Mouse (Mus musculus) lung, embryonic 16.5 days (tissue): ENCODE data around the gene Asdurf. TPM values are rescaled to one million over a fixed set of nuclear protein-coding genes. Genes with fewer than 3 reads are reported as not detected.
A peak's percentile ranks its signal among the peaks of the same experiment; 100 is the strongest.
"Not testable (repeated sequence)": the region's sequence is repeated elsewhere in the genome, so short reads cannot be mapped to it uniquely, and the experiment has no call there.

Source experiments
- ATAC-seq: fragments of 200-750 bp; cut with Nextera tagmentation; 2 replicates; pipeline ENCODE4 v1.8.0; 2017; ENCODE audit warnings: low read depth, mild to moderate bottlenecking, moderate library complexity
- H3K27ac ChIP-seq: fragments of 300-500 bp; sonication (generic); 2 replicates; pipeline ENCODE4 v1.5.1; 2014; ENCODE audit warnings: mild to moderate bottlenecking, control low read depth, low read length
- H3K27me3 ChIP-seq: fragments of 300-500 bp; sonication (generic); 2 replicates; pipeline ENCODE4 v1.6.1; 2014; ENCODE audit warnings: low read depth, low read length, mixed read lengths; ENCODE audit not compliant: control insufficient read depth, insufficient read depth
- H3K36me3 ChIP-seq: fragments of 300-500 bp; sonication (generic); 2 replicates; pipeline ENCODE4 v1.6.1; 2014; ENCODE audit warnings: low read length; ENCODE audit not compliant: control insufficient read depth, insufficient read depth
- H3K4me1 ChIP-seq: fragments of 300-500 bp; sonication (generic); replicated peaks from 2 replicates; pipeline ENCODE4 v1.6.1; 2014; ENCODE audit warnings: low read length, mixed read lengths; ENCODE audit not compliant: control insufficient read depth, insufficient read depth
- H3K4me2 ChIP-seq: fragments of 300-500 bp; sonication (generic); 2 replicates; pipeline ENCODE4 v1.6.1; 2014; ENCODE audit warnings: low read depth, low read length, control low read depth
- H3K4me3 ChIP-seq: fragments of 300-500 bp; sonication (generic); 2 replicates; pipeline ENCODE4 v1.5.1; 2014; ENCODE audit warnings: mild to moderate bottlenecking, low read length, control low read depth
- H3K9ac ChIP-seq: fragments of 300-500 bp; sonication (generic); 2 replicates; pipeline ENCODE4 v1.6.1; 2014; ENCODE audit warnings: low read length, control low read depth
- H3K9me3 ChIP-seq: fragments of 300-500 bp; sonication (generic); 2 replicates; pipeline ENCODE4 v1.6.1; 2016; ENCODE audit warnings: low read length; ENCODE audit not compliant: control insufficient read depth
- WGBS: fragments of 180-500 bp; shearing (Covaris S2); extraction: QIAGEN DNeasy Blood & Tissue Kit; methylation state at CpG from one replicate; pipeline ENCODE4 v1.1.7; 2014; 5-methylcytosine and 5-hydroxymethylcytosine counted together
- polyA plus RNA-seq: library from polyadenylated mRNA; unstranded; fragments of >200 nt; fragmentation: Nextera tagmentation; extraction: Ambion mirVana; gene quantifications from 2 replicates; pipeline ENCODE4 v1.2.1, GENCODE M21; 2015

Gene Asdurf
- polyA plus RNA-seq: 3.1 TPM in 1 of 2 replicates, not detected in the other

DNA sequence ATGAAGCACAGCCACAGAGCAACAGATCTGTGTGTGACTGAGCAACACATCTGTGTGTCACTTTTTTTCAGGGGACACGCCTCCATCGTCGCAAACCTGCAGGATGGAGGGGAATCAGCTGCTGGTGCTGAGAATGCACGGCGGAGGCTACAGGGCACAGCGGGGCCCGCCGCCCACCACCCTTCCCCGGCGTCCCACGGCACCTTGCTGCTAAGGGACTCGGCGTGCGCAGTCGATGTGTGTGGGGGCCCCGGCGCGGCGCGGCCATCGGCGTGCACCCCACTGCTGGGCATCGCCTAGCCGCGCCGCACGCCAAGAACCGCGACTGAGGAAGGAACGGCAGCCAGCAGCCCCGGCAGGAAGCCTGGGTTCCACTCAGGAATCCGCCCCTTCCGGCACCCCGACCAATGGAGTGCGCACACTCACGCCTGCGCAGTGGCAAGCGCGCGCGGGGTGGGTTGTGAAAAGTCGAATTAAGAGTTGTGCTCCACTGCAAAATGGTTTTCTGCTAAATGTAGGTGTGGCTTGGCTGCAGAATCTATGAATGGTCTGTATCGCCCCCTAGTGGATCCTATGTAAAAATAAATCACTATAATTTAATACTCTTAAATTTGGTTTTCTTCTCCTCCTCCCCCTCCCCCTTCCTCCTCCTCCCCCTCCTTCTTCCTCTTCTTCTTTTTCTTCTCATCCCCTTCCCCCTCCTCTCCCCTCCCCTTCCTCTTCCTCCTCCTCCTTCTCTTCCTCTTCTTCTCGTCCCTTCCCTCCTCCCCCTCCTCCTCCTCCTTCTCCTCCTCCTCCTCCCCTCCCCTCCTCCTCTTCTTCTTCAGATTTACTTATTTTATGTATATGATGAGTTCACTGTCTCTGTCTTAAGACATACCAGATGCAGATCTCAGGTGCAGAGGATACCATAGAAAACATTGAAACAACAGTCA, at the start of gene Asdurf, which contains the start of the genes Gm28551 and Asnsd1:
Gene Asdurf (minus strand): TSS at position 293 of the 935 bp plus-strand sequence.
Gene Gm28551 (minus strand): TSS at position 341 of the 935 bp plus-strand sequence.
Gene Asnsd1 (minus strand): TSS at position 426 of the 935 bp plus-strand sequence.
- peak within 1 kb of the TSS; percentile 92 for H3K4me3 ChIP-seq
- H3K36me3 ChIP-seq: peaks cover 10% of the 10 kb centered on the region
- H3K9me3 ChIP-seq: no peaks in the 10 kb centered on the region
- H3K4me2 ChIP-seq: peak within 1 kb of the TSS; percentile 60
- no peaks in the 10 kb centered on the region for H3K27me3 ChIP-seq
- H3K9ac ChIP-seq: peak within 1 kb of the TSS; percentile 97
- H3K27ac ChIP-seq: peak within 1 kb of the TSS; percentile 83
- under 1% methylated on average over 43 of the region's 44 CpGs for WGBS
- H3K4me1 ChIP-seq: peaks cover 6% of the 10 kb centered on the region
- ATAC-seq: peak; percentile 100

DNA sequence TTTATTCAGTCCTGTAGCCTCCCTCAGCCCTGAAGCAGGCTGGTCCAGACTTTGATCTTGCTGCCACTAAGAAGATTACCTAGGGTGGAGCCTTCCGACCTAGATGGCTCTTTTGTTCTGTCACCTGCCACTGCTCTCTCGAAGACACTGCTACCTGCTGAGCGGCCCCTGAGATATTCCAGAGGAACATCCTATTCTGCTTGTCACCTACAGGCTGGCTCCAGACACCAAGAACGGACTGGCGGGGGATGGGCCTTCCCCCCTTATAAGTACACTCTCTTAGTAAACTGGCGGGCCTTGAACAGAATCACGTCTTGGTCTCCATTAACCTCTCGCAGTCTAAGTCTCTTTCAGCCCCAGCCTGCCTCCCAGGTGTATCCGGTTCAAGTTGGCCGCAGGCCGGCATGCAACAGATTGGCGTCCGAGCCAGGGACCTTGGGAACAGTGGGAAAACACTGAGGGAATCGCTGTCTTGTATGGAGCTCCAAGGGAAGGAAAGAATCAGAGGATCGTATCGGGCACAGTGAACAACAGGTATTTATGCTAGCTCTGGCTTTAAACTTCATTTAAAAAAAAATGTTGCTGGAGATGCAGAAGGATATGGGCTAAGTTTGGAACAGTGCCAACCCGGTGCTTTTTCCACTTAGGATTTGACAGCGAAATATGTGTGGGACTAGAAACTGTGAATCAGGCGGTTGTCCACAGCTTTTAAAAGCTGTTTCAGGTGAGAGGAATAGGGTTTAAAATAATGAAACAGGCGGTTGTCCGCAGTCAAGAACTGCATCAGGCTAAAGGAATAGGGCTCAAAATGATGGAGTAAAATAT, 41.7 kb upstream of the Asdurf start:
- H3K4me1 ChIP-seq, H3K27me3 ChIP-seq, H3K27ac ChIP-seq, H3K9me3 ChIP-seq, H3K9ac ChIP-seq, H3K36me3 ChIP-seq: not testable (repeated sequence)
- 0 out of 2 replicates have a peak overlapping the region, but pooled peaks have one; percentile 3 for H3K4me3 ChIP-seq
- peak; percentile 36; the same call in 1 of the 2 replicates for ATAC-seq
- peak overlapping the region; percentile 21 for H3K4me2 ChIP-seq
- WGBS: 32% methylated on average over 21 of the region's 21 CpGs

DNA sequence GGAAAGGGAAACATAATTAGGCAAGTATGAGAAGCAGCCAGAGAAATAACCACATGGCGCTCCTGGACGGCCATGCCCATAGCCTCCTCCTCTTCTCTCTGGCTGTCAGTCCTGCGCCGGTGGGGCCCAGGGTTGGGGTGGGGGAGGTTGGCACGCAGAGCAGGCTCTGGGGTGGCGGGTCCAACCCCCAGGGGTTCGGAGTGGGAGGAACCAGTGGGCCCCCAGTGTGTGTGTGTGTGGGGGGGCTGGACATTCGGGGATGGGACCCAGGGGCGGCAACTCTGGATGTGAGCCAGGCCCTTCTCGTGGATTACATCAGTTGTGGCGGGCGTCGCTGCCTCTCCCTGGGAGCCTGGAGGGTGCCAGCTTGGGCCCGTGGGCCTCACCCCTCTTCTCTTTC, 36.3 kb upstream of the Asdurf start:
- H3K9me3 ChIP-seq: no peaks in the 10 kb centered on the region
- H3K36me3 ChIP-seq: no peaks in the 10 kb centered on the region
- no peak overlapping the region for H3K4me3 ChIP-seq
- no peak overlapping the region for H3K27ac ChIP-seq
- ATAC-seq: no peak
- H3K9ac ChIP-seq: no peak overlapping the region
- H3K4me2 ChIP-seq: no peak overlapping the region
- H3K27me3 ChIP-seq: no peaks in the 10 kb centered on the region
- no peaks in the 10 kb centered on the region for H3K4me1 ChIP-seq
- 92% methylated on average over 12 of the region's 14 CpGs for WGBS

DNA sequence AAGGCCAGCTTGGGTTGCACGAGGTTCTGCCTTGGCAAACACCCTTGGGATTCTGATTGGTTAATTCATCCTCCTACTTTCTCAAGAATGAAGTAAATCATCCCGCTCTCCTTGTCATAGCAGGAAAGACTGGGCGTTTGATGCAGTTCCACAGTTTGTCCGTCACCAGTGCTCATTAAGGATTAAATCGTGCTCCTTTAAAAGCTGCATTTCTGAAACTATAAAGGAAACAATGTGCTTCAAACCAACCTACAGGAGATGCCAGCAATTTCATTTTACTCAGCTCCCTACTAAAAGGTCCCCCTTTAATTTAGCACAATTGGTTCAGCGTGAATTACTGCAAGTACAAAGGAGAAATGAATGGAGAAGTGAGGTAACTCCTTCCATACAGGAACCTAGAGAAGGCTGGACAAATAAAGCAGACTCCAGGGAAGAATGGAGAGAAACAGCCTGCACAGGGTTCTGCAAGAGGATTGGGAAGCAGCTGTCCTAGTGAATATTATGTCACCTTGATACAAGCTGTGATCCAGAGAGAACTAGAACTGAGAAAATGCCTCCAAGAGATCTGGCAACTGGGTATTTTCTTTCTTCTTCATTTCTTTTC, 31.8 kb upstream of the Asdurf start:
- ATAC-seq: no peak
- Histone ChIP-seq H3K27ac (no peak overlapping the region), H3K36me3 (no peaks in the 10 kb centered on the region), H3K4me3 (no peak overlapping the region), H3K9me3 (no peaks in the 10 kb centered on the region), H3K4me1 (no peaks in the 10 kb centered on the region), H3K27me3 (no peaks in the 10 kb centered on the region), H3K4me2 (no peak overlapping the region), H3K9ac (no peak overlapping the region)
- WGBS: 69% methylated on average over 6 of the region's 6 CpGs

DNA sequence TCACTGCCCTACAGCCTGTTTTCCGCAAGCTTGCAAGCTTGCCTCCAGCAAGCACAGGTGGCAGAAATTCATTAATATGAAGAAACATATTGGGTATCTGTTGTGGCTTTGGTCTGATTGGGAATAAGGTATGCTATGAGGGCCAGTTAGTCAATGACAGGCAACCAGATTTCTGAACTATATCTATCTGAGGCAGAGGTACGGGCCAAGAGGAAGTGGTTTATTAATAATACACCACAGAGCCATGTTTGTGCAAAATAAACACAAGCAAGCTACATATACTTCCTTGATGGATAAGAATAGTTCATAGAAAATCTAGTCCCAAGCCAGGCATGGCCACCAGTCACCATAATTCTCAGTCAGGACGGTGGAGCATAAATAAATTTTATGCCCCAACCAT, 25.3 kb upstream of the Asdurf start:
- ATAC-seq: no peak
- Histone ChIP-seq H3K27ac (no peak overlapping the region), H3K9ac (no peak overlapping the region), H3K27me3 (no peaks in the 10 kb centered on the region), H3K9me3 (no peaks in the 10 kb centered on the region), H3K36me3 (no peaks in the 10 kb centered on the region), H3K4me3 (no peak overlapping the region), H3K4me1 (no peaks in the 10 kb centered on the region), H3K4me2 (no peak overlapping the region)
- 71% methylated on average over 3 of the region's 3 CpGs for WGBS

DNA sequence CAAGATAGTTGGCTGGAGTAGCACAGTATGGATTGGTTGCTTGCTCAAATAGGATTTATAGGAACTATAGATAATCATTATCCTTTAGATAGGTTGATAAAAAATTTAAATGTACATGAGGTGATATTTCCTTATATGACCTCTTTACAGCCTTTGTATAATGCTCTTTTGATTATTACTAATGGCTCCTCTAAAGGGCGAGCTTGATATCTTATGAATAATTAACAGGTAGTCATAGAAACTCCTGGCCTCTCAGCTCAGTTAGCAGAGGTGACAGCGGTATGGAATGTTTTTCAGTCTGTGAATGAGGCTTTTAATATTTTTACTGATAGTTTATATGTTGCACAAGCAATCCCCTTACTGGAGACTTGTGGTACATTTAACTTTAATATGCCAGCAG, 23.5 kb upstream of the Asdurf start:
- H3K4me2 ChIP-seq, H3K9me3 ChIP-seq, H3K27ac ChIP-seq, H3K36me3 ChIP-seq, ATAC-seq, H3K27me3 ChIP-seq, H3K4me1 ChIP-seq, H3K9ac ChIP-seq, H3K4me3 ChIP-seq: not testable (repeated sequence)
- WGBS: 61% methylated on average over 2 of the region's 2 CpGs

DNA sequence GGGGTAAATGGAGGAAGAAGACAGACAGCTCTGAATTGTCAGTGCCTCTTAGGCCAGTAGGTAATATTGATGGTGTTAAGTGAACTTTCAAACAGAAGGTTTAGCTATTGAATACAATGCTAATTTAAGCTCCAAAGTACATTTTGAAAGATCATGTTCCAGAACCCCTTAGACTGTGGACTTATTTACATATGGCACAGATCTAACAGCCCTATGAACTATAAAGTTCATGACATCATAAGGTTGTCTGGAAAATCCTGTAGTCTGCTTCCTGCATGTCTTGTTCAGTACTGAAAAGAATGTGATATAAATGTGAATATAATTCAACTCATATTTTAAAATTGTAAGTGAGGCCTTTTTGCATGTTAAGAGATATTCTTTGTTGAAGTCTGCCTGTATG, 6.6 kb upstream of the Asdurf start:
- Histone ChIP-seq H3K4me1 (no peaks in the 10 kb centered on the region), H3K36me3 (no peaks in the 10 kb centered on the region), H3K9me3 (no peaks in the 10 kb centered on the region), H3K27me3 (no peaks in the 10 kb centered on the region), H3K27ac (no peak overlapping the region), H3K4me2 (no peak overlapping the region), H3K9ac (no peak overlapping the region), H3K4me3 (no peak overlapping the region)
- no peak for ATAC-seq

DNA sequence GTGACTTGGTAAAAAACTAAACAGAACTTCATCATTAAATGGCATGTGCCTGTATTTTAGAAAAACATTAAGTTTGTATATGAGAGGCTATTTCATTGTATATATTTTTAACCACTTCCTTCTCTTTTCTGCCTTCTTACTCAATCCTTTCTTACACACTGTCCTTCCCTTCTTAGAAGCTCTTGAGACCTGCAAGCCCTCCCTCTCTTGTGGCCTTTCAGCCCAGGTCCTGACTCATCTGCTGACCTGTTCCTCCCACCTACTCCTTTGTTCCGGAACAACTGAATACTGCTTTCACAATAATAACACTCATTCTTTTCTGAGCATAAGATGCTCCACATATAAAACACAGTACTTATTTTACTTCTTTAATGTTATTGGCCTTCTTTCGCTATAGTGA, 11.3 kb downstream of the Asdurf start:
- WGBS: 91% methylated on average over 2 of the region's 2 CpGs

DNA sequence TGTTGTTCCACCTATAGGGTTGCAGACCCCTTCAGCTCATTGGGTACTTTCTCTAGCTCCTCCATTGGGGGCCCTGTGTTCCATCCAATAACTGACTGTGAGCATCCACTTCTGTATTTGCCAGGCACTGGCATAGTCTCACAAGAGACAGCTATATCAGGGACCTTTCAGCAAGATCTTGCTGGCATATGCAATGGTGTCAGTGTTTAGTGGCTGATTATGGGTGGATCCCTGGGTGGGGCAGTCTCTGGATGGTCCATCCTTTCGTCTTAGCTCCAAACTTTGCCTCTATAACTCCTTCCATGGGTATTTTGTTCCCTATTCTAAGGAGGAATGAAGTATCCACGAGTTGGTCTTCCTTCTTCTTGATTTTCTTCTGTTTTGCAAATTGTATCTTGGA, 15.0 kb downstream of the Asdurf start:
- H3K4me1 ChIP-seq, H3K27ac ChIP-seq, H3K9ac ChIP-seq, H3K4me3 ChIP-seq, H3K36me3 ChIP-seq, H3K27me3 ChIP-seq, ATAC-seq, H3K4me2 ChIP-seq, H3K9me3 ChIP-seq: not testable (repeated sequence)
- whole genome bisulfite sequencing: 58% methylated on average over 2 of the region's 2 CpGs

More for the DNA sequence above, 11.3 kb downstream of the Asdurf start:
- Histone ChIP-seq H3K9me3 (no peaks in the 10 kb centered on the region), H3K4me2 (no peak overlapping the region), H3K4me3 (no peak overlapping the region), H3K36me3 (peaks cover 33% of the 10 kb centered on the region), H3K4me1 (no peaks in the 10 kb centered on the region), H3K27me3 (no peaks in the 10 kb centered on the region), H3K27ac (no peak overlapping the region), H3K9ac (no peak overlapping the region)
- no peak for ATAC-seq
